ENCODE assay signal across 8 mouse cellular contexts in the genomic region with DNA sequence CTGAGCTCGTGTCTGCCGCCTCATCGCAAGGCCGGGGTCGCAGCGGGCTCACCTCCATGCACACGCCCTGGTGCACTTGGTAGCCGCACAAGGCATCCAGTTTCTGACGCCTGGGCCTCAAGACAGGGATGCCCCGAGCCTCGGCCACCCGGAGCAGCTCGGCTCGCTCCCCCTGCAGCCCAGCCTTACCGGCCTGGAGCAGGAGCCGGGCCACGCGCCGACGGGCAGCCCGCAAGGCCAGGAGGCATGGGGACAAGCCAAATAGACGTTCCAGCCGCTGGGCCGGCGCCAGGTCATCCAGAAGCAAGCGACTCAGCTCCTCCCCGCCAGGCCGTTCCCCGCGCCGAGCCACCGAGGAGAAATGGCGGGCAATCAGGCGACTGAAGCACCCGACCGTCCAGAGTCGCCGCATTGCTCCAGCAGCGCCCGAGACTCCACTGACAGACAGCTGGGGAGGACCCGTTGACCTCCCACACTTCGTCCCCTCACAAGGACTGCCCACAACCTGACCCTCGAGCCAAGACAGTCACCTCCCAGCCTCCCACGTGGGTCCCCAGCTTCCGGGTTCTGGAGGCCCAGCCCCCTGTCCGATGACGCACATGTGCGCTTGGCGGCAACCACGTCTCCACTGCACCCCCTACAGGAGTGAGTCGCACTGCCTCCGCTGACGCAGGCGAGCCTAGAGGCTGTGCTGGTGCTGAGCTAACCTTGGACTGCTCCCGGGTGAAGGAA. TPM values are rescaled to one million over a fixed set of nuclear protein-coding genes. Genes with fewer than 3 reads are reported as not detected.
DNase-seq lines count a peak whose midpoint lies in the region; ATAC-seq lines count a peak whose summit lies in the region.

A gene (minus strand): TSS at position 555 of the 732 bp plus-strand sequence.

- peak within 1 kb of the TSS; percentile 75 to 92 for H3K27ac ChIP-seq in heart, embryonic 14.5 days (replicated peaks in 1 of 2; ENCODE audit: control insufficient read depth in 1 of 2, insufficient read depth in 1 of 2, low read depth in 2 of 2, low read length in 2 of 2)
- peak within 1 kb of the TSS; percentile 100 for H3K27ac ChIP-seq in liver, embryonic 13.5 days
- peak within 1 kb of the TSS; percentile 84 for H3K27ac ChIP-seq in stomach, embryonic 16.5 days (ENCODE audit: low read length)

- H3K4me3 ChIP-seq in heart, embryonic 14.5 days (ENCODE audit: control insufficient read depth in 1 of 2, insufficient read depth in 1 of 2, low read depth in 1 of 2, low read length in 2 of 2), result peak within 1 kb of the TSS; percentile 64 to 69
- H3K4me3 ChIP-seq in liver, embryonic 13.5 days (replicated peaks), result peak within 1 kb of the TSS; percentile 82
- H3K4me3 ChIP-seq in stomach, embryonic 16.5 days (replicated peaks; ENCODE audit: low read length), result peak within 1 kb of the TSS; percentile 64

- H3K9ac ChIP-seq in heart, embryonic 14.5 days (ENCODE audit: low read length), result peak within 1 kb of the TSS; percentile 84
- H3K9ac ChIP-seq in liver, embryonic 13.5 days, result peak within 1 kb of the TSS; percentile 96
- H3K9ac ChIP-seq in stomach, embryonic 16.5 days (ENCODE audit: low read length), result peak within 1 kb of the TSS; percentile 80

- H3K4me2 ChIP-seq in heart, embryonic 14.5 days (ENCODE audit: low read length), result peak within 1 kb of the TSS; percentile 94
- H3K4me2 ChIP-seq in liver, embryonic 13.5 days, result peak within 1 kb of the TSS; percentile 99
- peak within 1 kb of the TSS; percentile 87 for H3K4me2 ChIP-seq in stomach, embryonic 16.5 days (ENCODE audit: low read depth, low read length)

- H3K4me1 ChIP-seq in heart, embryonic 14.5 days (ENCODE audit: control insufficient read depth in 2 of 2, insufficient read depth in 2 of 2, low read length in 2 of 2), result peaks cover 11 to 26% of the 10 kb centered on the region in 2 experiments
- H3K4me1 ChIP-seq in liver, embryonic 13.5 days (replicated peaks), result peaks cover 74% of the 10 kb centered on the region
- peaks cover 16% of the 10 kb centered on the region for H3K4me1 ChIP-seq in stomach, embryonic 16.5 days (ENCODE audit: control insufficient read depth, insufficient read depth, low read length)

- WGBS in heart, embryonic 14.5 days, result 1% methylated on average over 52 of the region's 55 CpGs
- under 1% methylated on average over 55 of the region's 55 CpGs for WGBS in liver, embryonic 13.5 days (ENCODE audit: insufficient replicate concordance)
- under 1% methylated on average over 55 of the region's 55 CpGs for WGBS in stomach, embryonic 16.5 days

- ATAC-seq in CD4-positive, CD25-positive, alpha-beta regulatory T cell, adult 4 months, result peak; percentile 89
- ATAC-seq in heart, embryonic 14.5 days (ENCODE audit: insufficient number of reproducible peaks, insufficient read depth, low FRiP score, low read depth), result peak; percentile 80
- peak; percentile 62 for ATAC-seq in liver, embryonic 13.5 days (ENCODE audit: low read depth)
- ATAC-seq in stomach, embryonic 16.5 days (ENCODE audit: insufficient read depth, low FRiP score), result peak; percentile 85

- peak; percentile 88 for DNase-seq in c-Kit-negative CD71-positive TER-119-positive erythroid progenitor cells, embryonic 14.5 days (ENCODE audit: low read depth, low spot score)
- DNase-seq in fibroblast of lung, adult 2 months (ENCODE audit: low read depth), result peak; percentile 91
- peak; percentile 95 for DNase-seq in kidney, postnatal 14 days
- peak; percentile 96 for DNase-seq in liver, embryonic 13.5 days
- DNase-seq in neural tube, embryonic 10.5 days (ENCODE audit: extremely low spot score, low spot score), result peak; percentile 93

- H3K9me3 ChIP-seq in heart, embryonic 14.5 days (ENCODE audit: control insufficient read depth, low read length), result 0 out of 2 replicates have a peak, but pooled peaks cover 3% of the 10 kb centered on the region
- 0 out of 2 replicates have a peak, but pooled peaks cover 3% of the 10 kb centered on the region for H3K9me3 ChIP-seq in liver, embryonic 13.5 days (replicated peaks)
- no peaks in the 10 kb centered on the region for H3K9me3 ChIP-seq in stomach, embryonic 16.5 days (replicated peaks; ENCODE audit: control insufficient read depth, low read length)

- peaks cover 23% of the 10 kb centered on the region for H3K36me3 ChIP-seq in heart, embryonic 14.5 days (ENCODE audit: control insufficient read depth, insufficient read depth, low read length)
- H3K36me3 ChIP-seq in liver, embryonic 13.5 days, result peaks cover 69% of the 10 kb centered on the region
- no peaks in the 10 kb centered on the region for H3K36me3 ChIP-seq in stomach, embryonic 16.5 days (ENCODE audit: control insufficient read depth, insufficient read depth, low read length)

- H3K27me3 ChIP-seq in heart, embryonic 14.5 days (ENCODE audit: control insufficient read depth, insufficient read depth, low read length), result no peaks in the 10 kb centered on the region
- H3K27me3 ChIP-seq in liver, embryonic 13.5 days, result no peaks in the 10 kb centered on the region
- no peaks in the 10 kb centered on the region for H3K27me3 ChIP-seq in stomach, embryonic 16.5 days (ENCODE audit: control insufficient read depth, insufficient read depth, low read length)

RNA-seq across cellular contexts. Expression of the gene that starts here (rescaled TPM):
- polyA plus RNA-seq in CD4-positive, CD25-positive, alpha-beta regulatory T cell, adult 4 months (2017; shearing (Covaris generic)), result 10 to 100 TPM in 1 of 2 experiments, 1 to 10 TPM in 1; 6.8 to 12.1 TPM
- 17.5 and 20.5 TPM in 2 replicates for polyA plus RNA-seq in heart, embryonic 14.5 days (2014; fragmentation: Nextera tagmentation; extraction: Ambion mirVana)
- polyA plus RNA-seq in liver, embryonic 13.5 days (2015; fragmentation: Nextera tagmentation; extraction: Ambion mirVana), result 14.2 and 15.0 TPM in 2 replicates
- polyA plus RNA-seq in stomach, embryonic 16.5 days (2015; fragmentation: Nextera tagmentation; extraction: Ambion mirVana), result 12.1 and 13.2 TPM in 2 replicates

Comparison
In these comparisons a context has a peak if more than half of its experiments do, and no peak if none do; other contexts are left out.
1. Peak in every context shown above with its lines: DNase-seq, ATAC-seq, H3K4me3 ChIP-seq and H3K27ac ChIP-seq.